Mouse (Mus musculus) thymus, adult 2 months (tissue): ENCODE results near the gene Dmwd.

Experiments
- CTCF ChIP-seq: fragments of 200-500 bp; IDR thresholded peaks from 2 replicates; pipeline ENCODE4 v1.5.1; 2012; ENCODE audit warnings: mild to moderate bottlenecking, control low read depth, low read length, moderate library complexity, borderline replicate concordance; ENCODE audit not compliant: control insufficient read depth, poor library complexity, insufficient read depth; ENCODE audit errors: extremely low read depth
- POLR2A ChIP-seq: fragments of 200-500 bp; IDR thresholded peaks from 2 replicates; pipeline ENCODE4 v1.6.1; 2012; ENCODE audit warnings: mild to moderate bottlenecking, low read length, control low read depth, moderate library complexity; ENCODE audit not compliant: control insufficient read depth, poor library complexity, insufficient read depth; ENCODE audit errors: extremely low read depth

GRCm38 (mm10) chr7:19076586-19076991 lies 562 bp downstream of the Dmwd start:
- TF ChIP-seq POLR2A, result no peak
- TF ChIP-seq CTCF, result no peak
